Mouse (Mus musculus): ENCODE data around the gene Scoc.
A peak's percentile ranks its signal among the peaks of the same experiment; 100 is the strongest.
"Not testable (repeated sequence)": the region's sequence is repeated elsewhere in the genome, so short reads cannot be mapped to it uniquely, and the experiment has no call there.

Scoc gene

DNA sequence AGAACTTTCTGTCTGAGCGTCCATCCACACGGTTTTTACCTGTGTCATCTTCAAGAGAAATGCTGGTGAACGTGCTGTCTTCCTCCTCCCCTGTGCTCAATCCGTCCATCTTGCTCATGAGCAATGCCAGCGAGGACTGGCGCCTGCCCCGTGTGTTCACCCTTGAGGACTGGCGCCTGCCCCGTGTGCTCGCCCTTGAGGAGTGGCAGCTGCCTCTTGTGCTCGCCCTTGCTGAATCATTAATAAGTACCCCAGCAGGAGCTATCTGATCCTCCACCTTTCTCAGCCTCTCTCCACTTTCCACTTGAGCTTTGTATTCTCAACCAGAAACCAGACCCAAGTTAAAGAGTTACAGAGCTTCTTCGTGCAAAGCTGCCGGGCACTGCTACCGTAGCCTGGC, at the start of gene Scoc:
Scoc (minus strand) TSS at position 170 of the 400 bp plus-strand sequence.
- no peak for DNase-seq (ENCODE audit: low spot score in 2 of 2)

- no peak for DNase-seq (ENCODE audit: low spot score in 2 of 2)
These were observed 1.4 kb upstream of the Scoc start for GRCm38 (mm10) chr8:83459606-83460005.

DNA sequence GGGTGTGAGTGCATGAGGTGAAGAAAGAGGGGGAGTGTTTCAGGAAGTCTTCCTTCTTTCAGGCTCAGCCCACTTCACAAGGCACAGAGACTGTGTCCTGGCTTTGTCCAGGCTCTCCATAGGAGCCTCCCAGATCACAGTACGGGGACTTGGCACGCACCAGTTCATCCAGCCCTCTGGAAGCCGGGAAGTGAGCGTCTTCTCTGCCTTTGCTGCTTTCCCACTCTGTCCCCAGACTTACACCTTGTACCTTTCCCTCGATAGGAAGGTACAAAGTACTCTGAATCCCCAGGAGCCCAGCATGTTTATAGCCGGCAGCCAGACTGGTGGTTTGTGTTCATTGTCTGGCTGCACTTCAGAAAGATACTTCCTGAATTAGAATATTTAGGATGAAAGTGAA, 1.1 kb downstream of the Scoc start:
- no peak for DNase-seq (ENCODE audit: low spot score in 2 of 2)

DNA sequence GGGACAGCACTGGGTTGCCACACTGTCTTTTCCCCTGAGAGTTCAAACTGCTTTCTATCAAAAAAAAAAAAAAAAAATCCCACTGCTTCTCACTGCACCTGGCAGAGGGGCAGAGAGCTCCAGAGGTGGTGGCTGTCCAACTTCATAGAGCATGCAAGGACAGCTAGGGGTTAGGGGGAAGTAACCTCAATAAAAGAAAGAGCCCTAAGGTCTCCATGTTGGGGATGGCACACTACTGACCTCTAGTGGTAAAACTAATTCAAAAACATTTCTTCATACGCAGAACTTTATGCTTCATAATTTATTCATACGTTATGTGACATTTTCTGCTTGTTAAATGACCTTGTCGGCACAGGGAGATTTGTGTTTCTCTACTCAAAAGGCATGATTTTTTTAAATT, 7.1 kb downstream of the Scoc start:
- DNase-seq (ENCODE audit: low spot score in 2 of 2): no peak

GRCm38 (mm10) chr8:83449960-83450359, 8.2 kb downstream of the Scoc start:
- no peak for DNase-seq (ENCODE audit: low spot score in 2 of 2)

- DNase-seq (ENCODE audit: low spot score in 2 of 2): no peak
These were observed 15.2 kb downstream of the Scoc start for GRCm38 (mm10) chr8:83443052-83443400.

- DNase-seq (ENCODE audit: low spot score in 2 of 2): peak; percentile 93 to 96
These were observed 15.7 kb downstream of the Scoc start for GRCm38 (mm10) chr8:83442243-83443051.

GRCm38 (mm10) chr8:83441656-83442242, 16.4 kb downstream of the Scoc start:
- peak; percentile 24 to 30 for DNase-seq (ENCODE audit: low spot score in 2 of 2)

- DNase-seq (ENCODE audit: low spot score in 2 of 2): no peak
These were observed 21.1 kb downstream of the Scoc start for GRCm38 (mm10) chr8:83437077-83437476.

GRCm38 (mm10) chr8:83429071-83429524, 29.1 kb downstream of the Scoc start:
- no peak for DNase-seq (ENCODE audit: low spot score in 2 of 2)

- not testable (repeated sequence) for DNase-seq (ENCODE audit: low spot score in 2 of 2)
These were observed 29.6 kb downstream of the Scoc start for GRCm38 (mm10) chr8:83428621-83429020.

GRCm38 (mm10) chr8:83426949-83427348, 31.2 kb downstream of the Scoc start:
- DNase-seq (ENCODE audit: low spot score in 2 of 2): no peak

- DNase-seq (ENCODE audit: low spot score in 2 of 2): no peak
These were observed 32.0 kb downstream of the Scoc start for GRCm38 (mm10) chr8:83426104-83426759.

- no peak for DNase-seq (ENCODE audit: low spot score in 2 of 2)
These were observed 33.0 kb downstream of the Scoc start for GRCm38 (mm10) chr8:83425202-83425601.

- DNase-seq (ENCODE audit: low spot score in 2 of 2): no peak
These were observed 35.0 kb downstream of the Scoc start for GRCm38 (mm10) chr8:83423032-83423825.

GRCm38 (mm10) chr8:83421354-83421753, 36.8 kb downstream of the Scoc start:
- DNase-seq (ENCODE audit: low spot score in 2 of 2): no peak

DNA sequence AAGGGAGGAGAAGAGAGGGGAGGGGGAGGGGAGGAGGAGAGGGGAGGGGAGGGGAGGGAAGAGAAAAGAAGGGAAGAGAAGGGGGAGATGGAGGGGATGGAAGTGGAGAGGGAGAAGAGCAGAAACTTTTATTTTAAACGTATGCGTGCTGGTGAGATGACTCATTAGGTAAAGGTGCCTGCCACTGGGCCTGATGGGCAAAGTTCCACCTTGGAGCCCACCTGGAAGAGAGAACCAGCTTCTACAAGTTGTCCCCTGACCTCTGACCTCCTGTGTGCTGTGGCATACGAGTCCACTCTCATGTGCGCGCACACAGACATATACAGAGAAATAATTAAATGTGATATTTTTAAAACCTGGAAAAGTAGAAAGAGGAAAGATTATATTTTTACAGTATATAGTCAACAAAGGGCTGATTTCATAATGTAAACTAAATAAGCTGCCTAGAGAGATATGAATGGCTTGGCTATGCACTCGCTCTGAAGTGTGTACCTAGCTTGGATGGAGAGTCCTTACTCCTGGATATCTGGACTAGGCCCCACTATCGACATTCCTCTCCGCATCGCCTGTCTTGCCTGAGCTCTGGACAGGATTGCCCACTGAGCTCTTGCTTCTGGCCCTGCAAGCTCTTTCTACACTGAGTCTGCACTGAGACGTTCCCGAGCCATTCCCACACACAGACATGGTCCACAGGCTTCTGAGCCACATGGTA, 39.2 kb downstream of the Scoc start:
- no peak for DNase-seq (ENCODE audit: low spot score in 2 of 2)

DNA sequence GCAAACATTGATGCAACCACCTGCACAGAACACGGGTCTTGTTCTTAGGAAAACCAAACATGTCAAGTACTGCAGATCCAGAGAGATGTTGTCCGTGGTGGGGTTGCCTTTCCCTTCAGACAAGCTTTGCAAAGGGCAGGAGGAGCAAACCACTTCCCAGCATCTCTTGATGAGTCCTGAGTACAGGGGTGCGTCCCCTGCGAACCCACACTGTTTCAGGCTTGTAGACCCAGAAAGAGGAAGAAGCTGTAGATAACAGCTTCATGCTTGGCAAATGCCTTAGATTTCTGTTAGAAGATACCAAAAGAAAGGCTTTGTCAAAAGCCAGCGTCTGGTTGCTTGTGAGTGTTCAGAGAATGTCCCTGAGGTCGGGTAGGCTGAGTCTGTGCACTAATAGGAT, 40.2 kb downstream of the Scoc start:
- no peak for DNase-seq (ENCODE audit: low spot score in 2 of 2)

DNA sequence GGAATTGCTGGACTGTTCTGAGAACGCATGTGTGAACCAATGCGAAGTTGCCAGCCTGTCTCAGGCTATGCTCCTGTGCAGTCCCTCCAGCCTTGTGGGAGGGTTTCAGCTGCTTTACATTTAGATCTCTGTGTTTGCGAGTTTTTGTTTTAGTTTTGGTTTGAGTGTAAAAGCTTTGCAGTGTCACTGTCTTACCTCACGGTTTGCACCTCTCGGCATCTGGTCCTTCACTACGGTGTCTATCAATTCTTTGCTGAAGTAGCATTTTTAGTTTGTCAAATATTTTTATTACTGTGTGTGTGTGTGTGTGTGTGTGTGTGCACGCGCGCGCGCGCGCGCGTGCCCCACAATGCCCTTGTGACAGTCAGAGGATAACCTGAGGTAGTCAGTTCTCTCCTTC, 41.3 kb downstream of the Scoc start:
- DNase-seq (ENCODE audit: low spot score in 2 of 2): no peak

DNA sequence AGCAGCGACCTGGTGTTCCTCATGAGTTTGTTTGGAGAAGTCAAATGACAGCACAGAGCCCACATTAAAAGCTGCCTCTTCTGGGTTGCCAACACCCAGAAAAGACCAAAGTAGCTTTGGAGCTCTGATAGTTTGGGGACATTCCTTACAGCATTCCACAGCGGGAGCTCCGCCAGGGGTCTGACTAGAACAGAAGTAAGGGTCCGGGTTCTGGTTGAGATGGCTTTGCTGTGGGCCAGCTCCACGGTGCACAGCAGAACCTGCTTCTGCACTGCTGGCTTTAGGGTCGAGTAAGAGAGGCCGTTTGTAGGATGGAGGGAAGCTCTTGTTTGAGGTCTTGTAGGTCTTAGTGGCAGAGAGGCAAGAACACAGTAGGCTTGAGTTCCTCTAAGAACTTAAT, 49.7 kb downstream of the Scoc start:
- DNase-seq (ENCODE audit: low spot score in 2 of 2): no peak

GRCm38 (mm10) chr8:83406836-83407235, 51.4 kb downstream of the Scoc start:
- DNase-seq (ENCODE audit: low spot score in 2 of 2): no peak

Data from frontal cortex, postnatal 36 days (tissue).